Mouse (Mus musculus): ENCODE results near the gene Fam13c. TPM values are rescaled to one million over a fixed set of nuclear protein-coding genes. Genes with fewer than 3 reads are reported as not detected.
"Not testable (repeated sequence)": the region's sequence is repeated elsewhere in the genome, so short reads cannot be mapped to it uniquely, and the experiment has no call there.

The Fam13c gene
- polyA plus RNA-seq, 1 experiment from 2014 or later = 6.2 TPM

DNA sequence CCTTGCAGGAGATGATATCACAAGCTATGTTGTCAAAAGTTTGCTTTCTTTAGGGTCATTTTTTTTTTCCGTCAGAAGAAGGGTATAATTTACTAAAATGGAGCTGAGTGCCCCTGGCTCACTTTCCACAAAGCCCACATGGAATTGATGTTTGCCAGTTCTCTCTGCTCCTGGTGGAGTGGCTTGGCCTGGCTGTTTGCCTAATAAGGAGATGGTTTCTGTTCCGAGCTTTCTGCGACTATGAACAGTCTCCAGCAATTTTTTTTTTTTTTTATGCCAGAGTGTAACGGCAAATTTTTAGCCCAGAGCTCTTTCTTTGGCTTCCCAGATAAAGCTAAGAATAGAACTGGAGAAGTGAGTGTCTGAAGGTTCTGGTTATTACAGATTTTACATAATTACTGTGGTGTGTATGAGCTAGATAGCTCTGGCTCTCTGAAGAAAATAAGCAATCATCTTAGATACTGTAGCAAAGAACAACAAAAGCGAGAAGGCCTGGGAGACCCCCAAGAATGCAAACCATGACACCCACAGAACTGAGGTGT is 12.1 kb upstream of the Fam13c start:
- H3K27ac ChIP-seq (ENCODE audit: low read length) = peak overlapping the region; percentile 49
- no peaks in the 10 kb centered on the region for H3K9me3 ChIP-seq (ENCODE audit: control insufficient read depth, low read length)
- no peak overlapping the region for H3K9ac ChIP-seq (ENCODE audit: low read depth, low read length)
- no peak overlapping the region for H3K4me2 ChIP-seq (ENCODE audit: low read depth, low read length)
- H3K36me3 ChIP-seq (ENCODE audit: control insufficient read depth, insufficient read depth, low read length) = no peaks in the 10 kb centered on the region
- no peak for ATAC-seq
- H3K27me3 ChIP-seq (replicated peaks; ENCODE audit: control insufficient read depth, insufficient read depth, low read length) = no peaks in the 10 kb centered on the region
- WGBS = 57% methylated on average over 5 of the region's 5 CpGs
- H3K4me3 ChIP-seq (ENCODE audit: low read length) = no peak overlapping the region
- H3K4me1 ChIP-seq (ENCODE audit: control insufficient read depth, insufficient read depth, low read length) = no peaks in the 10 kb centered on the region

DNA sequence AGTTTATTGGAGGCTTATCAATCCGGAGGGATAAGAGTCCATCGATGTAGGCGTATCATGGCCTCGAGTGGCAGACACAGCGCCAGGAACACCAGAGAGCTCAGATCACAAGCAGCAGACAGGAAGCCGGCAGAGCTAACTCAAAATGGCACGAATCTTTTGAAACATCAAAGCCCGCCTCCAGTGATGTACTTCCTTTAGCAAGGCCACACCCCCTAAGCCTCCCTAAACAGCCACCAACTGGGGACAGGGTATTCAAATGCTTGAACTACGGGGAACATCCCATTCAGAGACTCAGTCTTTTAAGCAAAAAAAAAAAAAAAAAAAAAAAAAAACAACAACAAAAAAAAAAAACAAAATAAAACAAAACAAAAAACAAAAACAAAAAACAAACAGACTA is 10.9 kb upstream of the Fam13c start:
- 90% methylated on average over 9 of the region's 9 CpGs for WGBS
- no peak overlapping the region for H3K4me3 ChIP-seq (ENCODE audit: low read length)
- H3K4me1 ChIP-seq (ENCODE audit: control insufficient read depth, insufficient read depth, low read length) = no peaks in the 10 kb centered on the region
- no peaks in the 10 kb centered on the region for H3K36me3 ChIP-seq (ENCODE audit: control insufficient read depth, insufficient read depth, low read length)
- no peak overlapping the region for H3K4me2 ChIP-seq (ENCODE audit: low read depth, low read length)
- no peak for ATAC-seq
- H3K27me3 ChIP-seq (replicated peaks; ENCODE audit: control insufficient read depth, insufficient read depth, low read length) = no peaks in the 10 kb centered on the region
- H3K9me3 ChIP-seq (ENCODE audit: control insufficient read depth, low read length) = no peaks in the 10 kb centered on the region
- no peak overlapping the region for H3K27ac ChIP-seq (ENCODE audit: low read length)
- H3K9ac ChIP-seq (ENCODE audit: low read depth, low read length) = no peak overlapping the region

DNA sequence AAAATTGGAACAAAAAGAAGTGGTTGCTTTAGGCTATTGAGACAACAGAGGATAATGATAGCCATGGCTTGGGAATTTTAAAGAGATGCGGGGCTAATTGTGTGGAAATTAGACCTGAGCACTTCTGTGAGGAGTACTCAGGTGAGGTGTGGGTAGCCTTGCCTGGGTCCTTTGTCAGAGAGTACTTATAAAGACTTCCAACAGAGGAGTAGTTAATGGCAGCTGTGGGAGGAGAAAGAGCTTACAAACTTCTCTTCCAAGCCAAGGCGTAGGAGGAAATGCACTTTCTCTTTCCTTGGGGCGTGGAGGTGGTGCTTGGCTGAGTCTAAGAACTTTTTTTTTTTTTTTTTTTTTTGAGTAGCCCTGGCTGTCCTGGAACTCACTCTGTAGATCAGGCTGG is 6.9 kb upstream of the Fam13c start:
- H3K27ac ChIP-seq (ENCODE audit: low read length) = no peak overlapping the region
- no peak overlapping the region for H3K4me2 ChIP-seq (ENCODE audit: low read depth, low read length)
- H3K4me1 ChIP-seq (ENCODE audit: control insufficient read depth, insufficient read depth, low read length) = no peaks in the 10 kb centered on the region
- ATAC-seq = no peak
- WGBS = 86% methylated on average over 3 of the region's 3 CpGs
- no peaks in the 10 kb centered on the region for H3K27me3 ChIP-seq (replicated peaks; ENCODE audit: control insufficient read depth, insufficient read depth, low read length)
- H3K4me3 ChIP-seq (ENCODE audit: low read length) = no peak overlapping the region
- no peaks in the 10 kb centered on the region for H3K9me3 ChIP-seq (ENCODE audit: control insufficient read depth, low read length)
- no peak overlapping the region for H3K9ac ChIP-seq (ENCODE audit: low read depth, low read length)
- no peaks in the 10 kb centered on the region for H3K36me3 ChIP-seq (ENCODE audit: control insufficient read depth, insufficient read depth, low read length)

DNA sequence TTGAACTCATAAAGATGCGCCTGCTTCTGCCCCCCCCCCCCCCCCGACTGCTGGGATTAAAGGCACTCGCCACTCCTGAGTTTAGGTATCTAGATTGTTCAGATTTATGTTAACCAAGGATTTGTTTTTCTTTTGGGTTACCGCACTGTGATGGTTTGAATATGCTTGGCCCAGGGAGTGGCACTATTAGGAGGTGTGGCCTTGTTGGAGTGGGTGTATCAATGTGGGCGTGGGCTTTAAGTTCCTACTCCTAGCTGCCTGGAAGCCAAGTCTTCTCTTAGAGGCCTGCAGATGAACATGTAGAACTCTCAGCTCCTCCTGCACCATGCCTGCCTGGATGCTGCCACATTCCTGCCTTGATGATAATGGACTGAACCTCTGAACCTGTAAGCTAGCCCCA is 6.5 kb upstream of the Fam13c start:
- H3K36me3 ChIP-seq (ENCODE audit: control insufficient read depth, insufficient read depth, low read length); ATAC-seq; H3K27me3 ChIP-seq (replicated peaks; ENCODE audit: control insufficient read depth, insufficient read depth, low read length); H3K9ac ChIP-seq (ENCODE audit: low read depth, low read length); H3K27ac ChIP-seq (ENCODE audit: low read length); H3K4me1 ChIP-seq (ENCODE audit: control insufficient read depth, insufficient read depth, low read length); H3K4me2 ChIP-seq (ENCODE audit: low read depth, low read length); H3K9me3 ChIP-seq (ENCODE audit: control insufficient read depth, low read length); H3K4me3 ChIP-seq (ENCODE audit: low read length): not testable (repeated sequence)
- 83% methylated on average over 5 of the region's 5 CpGs for WGBS

DNA sequence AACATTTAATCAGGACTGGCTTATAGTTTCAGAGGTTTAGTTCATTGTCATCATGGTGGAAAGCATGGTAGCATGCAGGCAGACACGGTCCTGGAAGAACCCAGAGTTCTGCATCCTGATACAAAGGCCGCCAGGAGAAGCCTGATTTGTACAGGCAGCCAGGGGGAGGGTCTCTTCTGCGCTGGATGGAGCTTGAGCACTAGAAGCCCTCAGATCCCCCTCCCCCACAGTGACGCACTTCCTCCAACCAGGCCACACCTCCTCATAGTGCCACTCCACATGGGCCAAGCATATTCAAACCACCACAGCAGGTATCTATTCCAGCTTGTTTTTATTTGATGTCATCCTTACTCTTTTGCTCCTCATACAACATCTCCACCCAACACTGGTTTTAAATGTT is 3.6 kb upstream of the Fam13c start:
- Histone ChIP-seq H3K27me3 (replicated peaks; ENCODE audit: control insufficient read depth, insufficient read depth, low read length) (0 out of 2 replicates have a peak, but pooled peaks cover 4% of the 10 kb centered on the region), H3K4me2 (ENCODE audit: low read depth, low read length) (no peak overlapping the region)
- WGBS = 89% methylated on average over 4 of the region's 4 CpGs

DNA sequence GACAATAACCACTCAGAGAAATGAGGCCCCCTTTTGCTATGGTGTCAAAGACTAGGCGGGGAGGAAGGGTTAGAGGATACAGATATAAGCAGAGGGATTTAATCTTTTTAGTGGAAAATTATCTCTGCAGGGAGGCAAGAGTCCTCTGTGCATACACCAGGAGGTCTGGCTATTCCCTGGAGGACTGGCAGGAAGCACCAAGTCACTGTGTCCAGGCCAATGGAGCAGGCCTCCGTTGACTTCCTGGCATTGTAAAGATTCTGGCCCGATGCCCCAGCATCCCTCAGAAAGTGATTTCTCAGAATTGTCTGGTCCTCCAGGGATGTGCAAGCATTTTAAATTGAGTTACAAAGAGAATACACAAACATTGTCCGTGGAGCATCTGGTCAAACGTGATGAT is 3.0 kb upstream of the Fam13c start:
- Histone ChIP-seq H3K27ac (ENCODE audit: low read length) (no peak overlapping the region), H3K9ac (ENCODE audit: low read depth, low read length) (no peak overlapping the region), H3K4me3 (ENCODE audit: low read length) (no peak overlapping the region), H3K4me1 (ENCODE audit: control insufficient read depth, insufficient read depth, low read length) (peaks cover 9% of the 10 kb centered on the region), H3K9me3 (ENCODE audit: control insufficient read depth, low read length) (no peaks in the 10 kb centered on the region), H3K36me3 (ENCODE audit: control insufficient read depth, insufficient read depth, low read length) (no peaks in the 10 kb centered on the region), H3K4me2 (ENCODE audit: low read depth, low read length) (no peak overlapping the region), H3K27me3 (replicated peaks; ENCODE audit: control insufficient read depth, insufficient read depth, low read length) (peaks cover 4% of the 10 kb centered on the region; the same call in 1 of the 2 replicates)
- no peak; the same call in 1 of the 2 replicates for ATAC-seq
- WGBS = 61% methylated on average over 5 of the region's 5 CpGs

More for the DNA sequence above, 3.6 kb upstream of the Fam13c start:
- Histone ChIP-seq H3K4me3 (ENCODE audit: low read length) (no peak overlapping the region), H3K9me3 (ENCODE audit: control insufficient read depth, low read length) (no peaks in the 10 kb centered on the region), H3K4me1 (ENCODE audit: control insufficient read depth, insufficient read depth, low read length) (peaks cover 6% of the 10 kb centered on the region), H3K9ac (ENCODE audit: low read depth, low read length) (no peak overlapping the region), H3K27ac (ENCODE audit: low read length) (no peak overlapping the region), H3K36me3 (ENCODE audit: control insufficient read depth, insufficient read depth, low read length) (no peaks in the 10 kb centered on the region)
- no peak for ATAC-seq

DNA sequence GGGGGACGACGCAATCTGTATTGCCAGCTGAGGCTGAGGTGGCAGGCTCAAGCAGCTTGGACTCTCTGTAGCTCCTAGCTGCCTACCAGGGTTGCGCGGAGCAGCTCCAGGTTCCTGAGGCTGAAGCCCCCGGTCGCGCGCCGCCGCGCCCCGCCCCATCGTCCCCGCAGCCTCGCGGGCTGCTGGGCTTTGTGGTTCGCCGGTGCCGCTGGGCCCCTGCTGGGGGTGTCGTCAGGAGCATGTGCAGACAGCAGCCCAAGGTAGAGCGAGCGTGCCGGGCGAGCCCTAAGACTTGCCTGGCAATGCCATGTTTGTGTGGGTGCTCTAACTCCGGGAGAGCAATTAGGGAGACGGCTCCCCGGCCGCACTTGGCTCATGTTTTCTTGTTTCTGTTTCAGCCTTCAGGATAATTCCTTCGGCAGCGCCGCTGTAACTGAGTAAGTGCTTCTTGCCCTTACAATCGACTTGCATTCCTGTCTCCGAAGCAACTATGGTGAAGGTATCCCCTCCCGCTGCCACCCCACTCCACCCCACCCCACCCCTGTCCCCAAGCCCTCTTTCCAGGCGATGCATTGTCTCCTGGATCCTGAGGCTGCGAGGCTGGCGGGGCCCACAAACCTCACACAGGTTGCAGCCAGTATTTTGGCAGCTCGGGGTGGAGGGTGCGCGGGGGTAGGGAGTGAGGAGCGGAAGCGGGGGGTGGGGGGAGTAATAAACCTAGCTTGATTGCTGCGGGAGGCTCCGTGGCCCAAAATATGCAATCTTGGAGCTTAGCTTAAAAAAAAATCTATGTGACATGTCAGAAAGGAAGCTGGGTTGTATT is 569 bp downstream of the Fam13c start:
- Histone ChIP-seq H3K27ac (ENCODE audit: low read length) (peak overlapping the region; percentile 82), H3K9me3 (ENCODE audit: control insufficient read depth, low read length) (no peaks in the 10 kb centered on the region), H3K27me3 (replicated peaks; ENCODE audit: control insufficient read depth, insufficient read depth, low read length) (peaks cover 4% of the 10 kb centered on the region; the same call in 1 of the 2 replicates), H3K36me3 (ENCODE audit: control insufficient read depth, insufficient read depth, low read length) (no peaks in the 10 kb centered on the region), H3K4me3 (ENCODE audit: low read length) (peak overlapping the region; percentile 70), H3K9ac (ENCODE audit: low read depth, low read length) (peak overlapping the region; percentile 79), H3K4me2 (ENCODE audit: low read depth, low read length) (peak overlapping the region; percentile 97), H3K4me1 (ENCODE audit: control insufficient read depth, insufficient read depth, low read length) (peaks cover 9% of the 10 kb centered on the region)
- peak; percentile 86 for ATAC-seq
- under 1% methylated on average over 44 of the region's 44 CpGs for WGBS

DNA sequence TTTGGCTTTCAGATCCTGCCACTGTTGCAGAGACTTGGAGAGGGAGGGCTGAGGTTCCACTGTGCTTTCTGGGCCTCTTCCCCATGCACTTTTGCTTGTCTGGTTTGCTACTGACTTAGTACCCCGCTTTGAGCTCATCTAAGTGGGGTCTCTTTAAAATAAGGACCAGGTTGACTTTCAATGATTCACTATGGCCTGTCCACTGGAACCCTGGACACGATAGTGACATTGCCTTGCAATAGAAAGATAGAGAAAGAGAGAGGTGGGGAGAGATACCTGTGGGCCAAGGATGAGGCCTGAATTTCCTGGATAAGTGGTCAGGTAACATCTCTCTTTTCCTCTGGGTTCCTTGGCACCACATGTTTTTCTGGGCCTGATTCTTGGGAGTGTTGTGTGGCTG is 1.9 kb downstream of the Fam13c start:
- H3K4me3 ChIP-seq (ENCODE audit: low read length) = 0 out of 2 replicates have a peak overlapping the region, but pooled peaks have one; percentile 7
- H3K27me3 ChIP-seq (replicated peaks; ENCODE audit: control insufficient read depth, insufficient read depth, low read length) = peaks cover 4% of the 10 kb centered on the region; the same call in 1 of the 2 replicates
- ATAC-seq = no peak
- 0 out of 2 replicates have a peak overlapping the region, but pooled peaks have one; percentile 7 for H3K9ac ChIP-seq (ENCODE audit: low read depth, low read length)
- H3K36me3 ChIP-seq (ENCODE audit: control insufficient read depth, insufficient read depth, low read length) = no peaks in the 10 kb centered on the region
- 88% methylated on average over 2 of the region's 2 CpGs for WGBS
- H3K9me3 ChIP-seq (ENCODE audit: control insufficient read depth, low read length) = no peaks in the 10 kb centered on the region
- H3K4me1 ChIP-seq (ENCODE audit: control insufficient read depth, insufficient read depth, low read length) = peaks cover 9% of the 10 kb centered on the region
- peak overlapping the region; percentile 16 for H3K4me2 ChIP-seq (ENCODE audit: low read depth, low read length)
- no peak overlapping the region for H3K27ac ChIP-seq (ENCODE audit: low read length)

DNA sequence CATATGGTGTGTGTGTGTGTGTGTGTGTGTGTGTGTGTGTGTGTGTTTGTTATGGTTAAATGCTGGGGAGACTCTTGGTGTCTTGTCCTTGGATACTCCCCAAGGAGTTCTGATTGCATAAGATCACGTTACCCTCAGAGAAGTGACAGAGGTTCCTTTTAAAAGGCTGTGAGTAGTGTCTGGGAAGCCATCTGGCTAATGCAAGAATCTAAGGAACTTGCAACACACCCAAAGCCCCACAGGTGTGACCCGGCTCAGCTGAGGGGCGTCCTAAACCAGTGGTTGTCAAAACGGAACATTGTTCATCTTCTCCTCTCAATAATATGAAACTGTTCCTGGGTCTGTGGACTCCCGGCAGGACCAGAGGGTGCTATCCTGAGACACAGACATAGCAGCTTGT is 2.3 kb downstream of the Fam13c start:
- Histone ChIP-seq H3K36me3 (ENCODE audit: control insufficient read depth, insufficient read depth, low read length) (no peaks in the 10 kb centered on the region), H3K9ac (ENCODE audit: low read depth, low read length) (no peak overlapping the region), H3K9me3 (ENCODE audit: control insufficient read depth, low read length) (no peaks in the 10 kb centered on the region), H3K4me1 (ENCODE audit: control insufficient read depth, insufficient read depth, low read length) (peaks cover 9% of the 10 kb centered on the region), H3K4me3 (ENCODE audit: low read length) (no peak overlapping the region), H3K4me2 (ENCODE audit: low read depth, low read length) (no peak overlapping the region), H3K27ac (ENCODE audit: low read length) (no peak overlapping the region), H3K27me3 (replicated peaks; ENCODE audit: control insufficient read depth, insufficient read depth, low read length) (peaks cover 4% of the 10 kb centered on the region; the same call in 1 of the 2 replicates)
- no peak for ATAC-seq
- 74% methylated on average over 5 of the region's 5 CpGs for WGBS
